Mouse (Mus musculus) heart, adult 2 months (tissue): ENCODE results near the gene Pea15a.

ENCODE experiments used
- CTCF ChIP-seq: fragments of 200-600 bp; IDR thresholded peaks from 2 replicates; pipeline ENCODE4 v1.8.1; 2022; ENCODE audit warnings: antibody characterized with exemption, mild to moderate bottlenecking, moderate library complexity
- EP300 ChIP-seq: fragments of 200-500 bp; IDR thresholded peaks from 2 replicates; pipeline ENCODE4 v1.6.1; 2011; ENCODE audit warnings: low read depth, low read length, control low read depth; ENCODE audit not compliant: insufficient read depth

- TF ChIP-seq EP300, result no peak
- no peak for TF ChIP-seq CTCF
These were observed 22.6 kb upstream of the Pea15a start for GRCm38 (mm10) chr1:172229215-172229614.
